Comparison of ENCODE assay signal across 13 mouse cellular contexts in the genomic region with DNA sequence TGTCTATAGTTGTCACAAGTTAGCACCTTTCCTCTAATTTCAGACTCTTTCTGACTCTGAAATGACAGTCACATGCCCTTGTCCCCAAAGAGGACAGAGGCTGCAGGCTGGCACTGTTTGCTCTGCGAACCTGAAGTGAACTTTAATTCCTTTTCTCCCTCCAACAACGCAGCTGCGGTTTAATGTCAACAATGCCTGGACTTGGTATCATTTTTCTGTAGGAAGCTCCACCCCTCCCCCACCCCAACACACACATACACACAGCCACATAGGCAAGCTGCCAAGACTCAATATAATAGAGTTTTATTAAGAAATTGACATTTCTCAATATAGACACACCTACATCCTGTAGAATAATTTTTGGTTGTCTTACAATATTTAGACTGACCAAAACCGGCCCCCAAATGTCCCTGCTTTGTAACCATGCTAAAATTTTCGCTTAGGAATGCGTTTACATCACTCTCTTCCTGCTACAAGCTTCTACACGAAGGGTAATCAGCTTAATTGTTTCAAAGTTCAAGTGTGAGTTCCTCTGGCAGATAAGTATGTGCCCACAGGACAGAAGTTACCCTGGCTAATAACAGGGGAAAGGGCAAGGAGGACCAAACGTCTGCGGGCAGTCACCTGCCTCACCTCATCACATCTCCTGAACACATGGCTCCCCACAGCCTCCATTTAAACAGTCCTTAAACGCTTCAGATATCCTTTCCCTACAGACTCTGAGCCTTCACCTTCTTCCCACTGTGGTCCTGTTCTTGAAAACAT. TPM values are rescaled to one million over a fixed set of nuclear protein-coding genes. Genes with fewer than 3 reads are reported as not detected.
DNase-seq lines count a peak whose midpoint lies in the region; ATAC-seq lines count a peak whose summit lies in the region.
"Had no signal": no experiment of that assay in that cellular context is flagged by ENCODE, and none has a peak within 500 bp of the region (broad histone marks: within the 10 kb centered on the region; RNA-seq: fewer than 3 reads in every experiment).

No protein-coding gene starts in this region.

- no peaks in the 10 kb centered on the region for H3K36me3 ChIP-seq in liver, embryonic 16.5 days (ENCODE audit: control insufficient read depth, insufficient read depth)

- no peak overlapping the region for H3K9ac ChIP-seq in liver, embryonic 16.5 days (ENCODE audit: low read depth, low read length)

- H3K4me3 ChIP-seq in liver, embryonic 16.5 days (ENCODE audit: low read depth, low read length) = no peak overlapping the region

- no peaks in the 10 kb centered on the region for H3K27me3 ChIP-seq in liver, embryonic 16.5 days (ENCODE audit: control insufficient read depth, insufficient read depth, low read depth, low read length)

- no peak overlapping the region for H3K4me2 ChIP-seq in liver, embryonic 16.5 days (ENCODE audit: low read depth, low read length)

- WGBS in liver, embryonic 16.5 days (ENCODE audit: insufficient replicate concordance) = 42% methylated on average over 10 of the region's 10 CpGs

- H3K9me3 ChIP-seq in liver, embryonic 16.5 days (replicated peaks; ENCODE audit: control insufficient read depth, low read length) = no peaks in the 10 kb centered on the region

- no peak for ATAC-seq in CD4-positive, CD25-positive, alpha-beta regulatory T cell, adult 4 months
- peak; percentile 45 for ATAC-seq in liver, embryonic 16.5 days (ENCODE audit: low read depth)

- H3K4me1 ChIP-seq in liver, embryonic 16.5 days (ENCODE audit: control insufficient read depth, low read depth, low read length) = peaks cover 11% of the 10 kb centered on the region

- peak; percentile 40 for DNase-seq in CD4-positive, CD25-positive, alpha-beta regulatory T cell, adult 2 months (ENCODE audit: low read depth, low spot score)
- peak; percentile 40 for DNase-seq in retina, postnatal 1 day
- no peak for DNase-seq in retina, embryonic 14.5 days (ENCODE audit: low spot score)
- no peak for DNase-seq in adrenal gland, postnatal 4 days (ENCODE audit: low spot score in 2 of 2)
- DNase-seq in kidney, adult 9 months = no peak
- DNase-seq in right cerebral cortex, postnatal 36 days (ENCODE audit: low spot score in 2 of 2) = no peak
- DNase-seq: adrenal gland, adult 2 months; cerebellum, adult 11 months; layer of hippocampus, adult 9-11 months; right cerebral cortex, adult 18-20 months had no signal

- H3K27ac ChIP-seq in liver, embryonic 16.5 days (ENCODE audit: low read length) = peak overlapping the region; percentile 57

RNA-seq across cellular contexts. Expression of gene Ccn2, which starts 43.2 kb away (rescaled TPM):
- polyA plus RNA-seq in CD4-positive, CD25-positive, alpha-beta regulatory T cell, adult 4 months (2017; shearing (Covaris generic)) = not detected
- 0.70 and 0.92 TPM in 2 replicates for polyA plus RNA-seq in liver, embryonic 16.5 days (2015; fragmentation: Nextera tagmentation; extraction: Ambion mirVana)
- total RNA-seq in adrenal gland, postnatal 4 days (2021) = 10 to 100 TPM; 20.8 to 24.8 TPM
- total RNA-seq: megakaryocyte progenitor cell, adult 5-6 weeks had no signal

Comparison
In these comparisons a context has a peak if more than half of its experiments do, and no peak if none do; other contexts are left out.
1. DNase-seq: peak in CD4-positive, CD25-positive, alpha-beta regulatory T cell, adult 2 months (single experiment) and retina, postnatal 1 day (single experiment); none in retina, embryonic 14.5 days (single experiment), adrenal gland, postnatal 4 days (0 of 2), kidney, adult 9 months (single experiment) and right cerebral cortex, postnatal 36 days (0 of 2).